ENCODE assay signal across 32 mouse cellular contexts in genomic region chr7:84102589-84102988, GRCm38 (mm10). TPM values are rescaled to one million over a fixed set of nuclear protein-coding genes. Genes with fewer than 3 reads are reported as not detected.
A peak's percentile ranks its signal among the peaks of the same experiment; 100 is the strongest.
DNase-seq lines count a peak whose midpoint lies in the region; ATAC-seq lines count a peak whose summit lies in the region.
"Had no signal": no experiment of that assay in that cellular context is flagged by ENCODE, and none has a peak within 500 bp of the region (broad histone marks: within the 10 kb centered on the region; RNA-seq: fewer than 3 reads in every experiment).

No protein-coding gene starts in this region.

- H3K9me3 ChIP-seq in heart, embryonic 10.5 days: no peaks in the 10 kb centered on the region
- no peaks in the 10 kb centered on the region for H3K9me3 ChIP-seq in hindbrain, embryonic 16.5 days (ENCODE audit: control insufficient read depth, low read length)
- H3K9me3 ChIP-seq: embryonic facial prominence, embryonic 12.5 days; hindbrain, embryonic 10.5 days; hindbrain, embryonic 15.5 days; limb, embryonic 13.5 days; lung, embryonic 15.5 days; midbrain, embryonic 13.5 days had no signal

- no peaks in the 10 kb centered on the region for H3K4me1 ChIP-seq in heart, embryonic 10.5 days
- no peaks in the 10 kb centered on the region for H3K4me1 ChIP-seq in hindbrain, embryonic 16.5 days (ENCODE audit: control insufficient read depth, insufficient read depth, low read depth, low read length)
- H3K4me1 ChIP-seq: embryonic facial prominence, embryonic 12.5 days; hindbrain, embryonic 10.5 days; hindbrain, embryonic 15.5 days; limb, embryonic 13.5 days; lung, embryonic 15.5 days; midbrain, embryonic 13.5 days had no signal

- H3K27ac ChIP-seq in heart, embryonic 10.5 days: no peak overlapping the region
- no peak overlapping the region for H3K27ac ChIP-seq in hindbrain, embryonic 16.5 days (ENCODE audit: low read depth, low read length)
- H3K27ac ChIP-seq: embryonic facial prominence, embryonic 12.5 days; gastrocnemius, adult 2 months; hindbrain, embryonic 10.5 days; hindbrain, embryonic 15.5 days; left cerebral cortex, adult 2 months; limb, embryonic 13.5 days; lung, embryonic 15.5 days; midbrain, embryonic 13.5 days had no signal

- H3K4me2 ChIP-seq in hindbrain, embryonic 16.5 days (ENCODE audit: low read length): no peak overlapping the region
- H3K4me2 ChIP-seq: embryonic facial prominence, embryonic 12.5 days; hindbrain, embryonic 15.5 days; limb, embryonic 13.5 days; liver, embryonic 11.5 days; lung, embryonic 15.5 days; midbrain, embryonic 13.5 days had no signal

- no peak overlapping the region for H3K4me3 ChIP-seq in heart, embryonic 10.5 days
- H3K4me3 ChIP-seq in hindbrain, embryonic 16.5 days (ENCODE audit: low read length): no peak overlapping the region
- H3K4me3 ChIP-seq: embryonic facial prominence, embryonic 12.5 days; gastrocnemius, adult 2 months; hindbrain, embryonic 10.5 days; hindbrain, embryonic 15.5 days; left cerebral cortex, adult 2 months; limb, embryonic 13.5 days; lung, embryonic 15.5 days; midbrain, embryonic 13.5 days had no signal

- peaks cover 10% of the 10 kb centered on the region; the same call in 1 of the 2 replicates for H3K36me3 ChIP-seq in heart, embryonic 10.5 days
- no peaks in the 10 kb centered on the region for H3K36me3 ChIP-seq in hindbrain, embryonic 16.5 days (ENCODE audit: control insufficient read depth, insufficient read depth, low read length)
- H3K36me3 ChIP-seq: embryonic facial prominence, embryonic 12.5 days; hindbrain, embryonic 15.5 days; lung, embryonic 15.5 days; midbrain, embryonic 13.5 days had no signal

- WGBS in heart, embryonic 10.5 days: 84% methylated on average over 1 of the region's 1 CpGs
- 95% methylated on average over 1 of the region's 1 CpGs for WGBS in hindbrain, embryonic 16.5 days

- H3K9ac ChIP-seq in hindbrain, embryonic 16.5 days (ENCODE audit: low read depth, low read length): no peak overlapping the region
- H3K9ac ChIP-seq: embryonic facial prominence, embryonic 12.5 days; hindbrain, embryonic 15.5 days; limb, embryonic 13.5 days; lung, embryonic 15.5 days; midbrain, embryonic 13.5 days had no signal

- peak; percentile 83 for ATAC-seq in common myeloid progenitor, adult 5-6 weeks (replicated peaks; ENCODE audit: low read depth, poor library complexity, severe bottlenecking)
- ATAC-seq in monocyte, adult 5-6 weeks (replicated peaks; ENCODE audit: insufficient number of reproducible peaks, low FRiP score, low TSS enrichment, poor library complexity, severe bottlenecking): peak; percentile 68; the same call in 1 of the 2 replicates
- no peak for ATAC-seq in hindbrain, embryonic 16.5 days
- ATAC-seq: activated CD4-positive, CD25-positive, alpha-beta regulatory T cell, adult 4 months; forebrain, embryonic 14.5 days; midbrain, embryonic 13.5 days had no signal

- peak; percentile 40 for DNase-seq in heart, adult 11 months
- no peak for DNase-seq in heart, embryonic 10.5 days (ENCODE audit: low spot score)
- no peak for DNase-seq in testis, postnatal 14 days (ENCODE audit: low spot score)
- no peak for DNase-seq in cerebellum, adult 11 months
- DNase-seq: adrenal gland, adult 2 months; adrenal gland, postnatal 36 days; cerebellum, adult 9-10 months; cerebellum, postnatal 36 days; embryo, embryonic 11 days; gastrocnemius, adult 2 months; gastrocnemius, postnatal 36 days; heart, postnatal 14 days; kidney, adult 8-10 months; kidney, postnatal 10 days; right cerebral cortex, postnatal 25 days; spleen, adult 18-20 months; thymus, postnatal 14 days had no signal

- H3K27me3 ChIP-seq in heart, embryonic 10.5 days (ENCODE audit: insufficient read depth, poor library complexity, severe bottlenecking): no peaks in the 10 kb centered on the region
- no peaks in the 10 kb centered on the region for H3K27me3 ChIP-seq in hindbrain, embryonic 16.5 days (replicated peaks; ENCODE audit: control insufficient read depth, insufficient read depth, low read length)
- H3K27me3 ChIP-seq: embryonic facial prominence, embryonic 12.5 days; hindbrain, embryonic 15.5 days; limb, embryonic 13.5 days; lung, embryonic 15.5 days; midbrain, embryonic 13.5 days had no signal

RNA-seq across cellular contexts. Expression of gene Cemip, which starts 16.3 kb away (rescaled TPM):
- 0.41 and 0.70 TPM in 2 replicates for polyA plus RNA-seq in heart, embryonic 10.5 days (2016; fragmentation: Nextera tagmentation; extraction: Ambion mirVana)
- not detected in 2 replicates for total RNA-seq in common myeloid progenitor, adult 5-6 weeks (2017)
- not detected in 3 replicates for total RNA-seq in monocyte, adult 5-6 weeks (2017)
- 0.81 and 0.97 TPM in 2 replicates for polyA plus RNA-seq in hindbrain, embryonic 16.5 days (2015; fragmentation: Nextera tagmentation; extraction: Ambion mirVana)
- total RNA-seq: gastrocnemius, adult 2 months; neutrophil, adult 5-6 weeks had no signal
- polyA plus RNA-seq: liver, embryonic 16.5 days had no signal

RNA-seq across cellular contexts. Expression of gene Abhd17c, which starts 49.1 kb away (rescaled TPM):
- polyA plus RNA-seq in heart, embryonic 10.5 days (2016; fragmentation: Nextera tagmentation; extraction: Ambion mirVana): 27.7 and 39.4 TPM in 2 replicates
- total RNA-seq in common myeloid progenitor, adult 5-6 weeks (2017): 10.8 and 18.7 TPM in 2 replicates
- 9.3 to 12.1 TPM (median 10.6 TPM) in 3 replicates for total RNA-seq in monocyte, adult 5-6 weeks (2017)
- polyA plus RNA-seq in hindbrain, embryonic 16.5 days (2015; fragmentation: Nextera tagmentation; extraction: Ambion mirVana): 10.3 and 14.2 TPM in 2 replicates
